Mouse (Mus musculus) adrenal gland, adult 8-10 months (tissue): ENCODE measurements around the gene Kifc1. TPM values are rescaled to one million over a fixed set of nuclear protein-coding genes. Genes with fewer than 3 reads are reported as not detected.
"Not testable (repeated sequence)": the region's sequence is repeated elsewhere in the genome, so short reads cannot be mapped to it uniquely, and the experiment has no call there.

Experiments
- DNase-seq: peaks from one replicate; pipeline ENCODE4 v3.0.0; 2022
- total RNA-seq, 4 experiments: library from RNA; stranded (reverse); gene quantifications; 2 replicates each; pipeline ENCODE4 v1.2.4; 2022

Kifc1 gene
- total RNA-seq, 4 experiments from 2014 or later, result 1.7 to 3.2 (median 2.6) TPM

DNA sequence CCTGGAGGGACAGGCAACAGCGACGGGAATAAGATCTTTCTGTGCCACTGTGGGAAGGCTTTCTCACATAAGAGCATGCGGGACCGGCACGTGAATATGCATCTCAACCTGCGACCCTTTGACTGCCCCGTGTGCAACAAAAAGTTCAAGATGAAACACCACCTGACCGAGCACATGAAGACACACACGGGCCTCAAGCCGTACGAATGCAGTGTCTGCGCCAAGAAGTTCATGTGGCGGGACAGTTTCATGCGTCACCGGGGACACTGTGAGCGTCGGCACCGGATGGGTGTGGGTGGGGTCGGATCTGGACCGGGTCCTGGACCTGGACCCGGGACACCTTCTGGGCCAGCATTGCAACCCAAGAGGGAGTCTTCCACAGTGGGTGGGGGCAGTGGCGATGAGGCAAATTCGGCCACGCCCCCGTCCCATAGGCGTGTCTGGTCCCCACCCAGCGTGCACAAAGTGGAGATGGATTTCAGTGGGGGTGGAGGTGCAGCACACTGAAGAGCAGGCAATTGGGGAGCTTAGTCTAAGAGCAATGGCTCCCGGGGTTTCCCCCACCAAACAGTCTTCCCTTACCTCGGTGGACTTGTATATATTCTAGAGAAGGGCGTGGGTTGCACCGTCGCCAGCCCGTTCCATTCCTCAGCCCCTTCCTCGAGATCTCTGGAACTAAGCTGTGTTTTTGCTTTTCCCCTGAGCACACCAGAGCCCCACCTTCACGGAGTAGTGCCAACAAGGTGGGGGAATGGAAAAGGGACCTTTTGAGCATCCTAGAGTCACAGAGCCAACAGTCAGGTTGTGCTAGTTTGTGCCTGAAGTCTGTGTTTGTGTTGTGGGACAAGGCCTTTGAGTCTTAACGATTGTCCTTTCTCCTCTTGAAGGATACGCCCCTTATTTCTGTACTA lies 28.1 kb upstream of the Kifc1 start:
- no peak for DNase-seq

DNA sequence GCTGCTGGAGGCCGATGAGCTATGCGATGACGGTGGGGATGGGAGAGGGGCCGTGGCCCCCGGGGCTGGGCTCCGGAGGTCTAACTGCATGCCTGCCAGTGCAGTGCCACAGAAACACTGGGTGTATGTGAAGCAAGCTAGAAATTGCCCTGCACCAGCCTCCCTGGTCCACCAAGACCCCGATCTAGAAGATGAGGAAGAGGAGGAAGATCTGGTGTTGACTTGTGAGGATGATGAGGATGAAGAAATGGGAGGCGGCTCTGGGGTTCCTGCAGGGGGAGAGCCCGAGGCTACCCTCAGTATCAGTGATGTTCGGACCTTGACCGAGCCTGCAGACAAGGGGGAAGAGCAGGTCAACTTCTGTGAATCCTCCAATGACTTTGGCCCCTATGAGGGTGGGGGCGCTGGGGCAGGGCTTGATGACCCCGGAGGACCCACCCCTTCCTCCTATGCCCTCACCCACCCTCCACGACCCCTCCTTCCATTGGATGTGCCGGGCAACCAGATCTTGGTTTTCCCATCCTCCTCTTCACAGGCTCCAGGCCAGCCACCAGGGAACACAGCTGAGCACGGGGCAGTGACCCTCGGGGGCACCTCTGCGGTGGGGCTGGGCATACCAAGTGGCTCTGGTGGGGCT lies 27.3 kb upstream of the Kifc1 start:
- no peak for DNase-seq

DNA sequence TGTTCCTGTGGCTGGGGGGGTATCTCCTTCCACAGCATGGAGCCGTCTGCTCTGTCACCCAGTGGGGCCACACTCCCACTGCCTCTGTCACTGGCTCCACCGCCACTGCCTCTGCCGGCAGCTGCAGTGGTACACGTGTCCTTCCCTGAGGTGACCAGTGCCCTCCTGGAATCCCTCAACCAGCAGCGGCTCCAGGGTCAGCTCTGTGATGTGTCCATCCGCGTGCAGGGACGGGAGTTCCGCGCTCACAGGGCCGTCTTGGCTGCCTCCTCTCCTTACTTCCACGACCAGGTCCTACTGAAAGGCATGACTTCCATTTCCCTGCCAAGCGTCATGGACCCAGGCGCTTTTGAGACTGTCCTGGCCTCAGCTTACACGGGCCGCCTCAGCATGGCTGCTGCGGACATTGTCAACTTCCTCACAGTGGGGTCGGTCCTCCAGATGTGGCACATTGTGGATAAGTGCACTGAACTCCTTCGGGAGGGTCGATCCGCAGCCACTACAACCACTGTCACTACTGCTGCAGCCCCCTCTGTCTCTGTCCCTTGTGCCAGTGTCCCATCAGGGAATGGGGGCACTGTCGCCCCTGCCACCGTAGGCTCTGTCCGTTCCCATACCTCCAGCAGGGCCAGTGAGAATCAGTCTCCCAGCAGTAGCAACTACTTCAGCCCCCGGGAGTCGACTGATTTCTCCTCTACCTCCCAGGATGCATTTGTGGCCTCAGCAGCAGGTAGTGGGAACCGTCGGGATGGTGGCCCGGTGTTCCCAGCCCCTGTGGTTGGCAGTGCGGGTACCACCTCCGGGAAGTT lies 26.6 kb upstream of the Kifc1 start:
- peak; percentile 55 for DNase-seq

DNA sequence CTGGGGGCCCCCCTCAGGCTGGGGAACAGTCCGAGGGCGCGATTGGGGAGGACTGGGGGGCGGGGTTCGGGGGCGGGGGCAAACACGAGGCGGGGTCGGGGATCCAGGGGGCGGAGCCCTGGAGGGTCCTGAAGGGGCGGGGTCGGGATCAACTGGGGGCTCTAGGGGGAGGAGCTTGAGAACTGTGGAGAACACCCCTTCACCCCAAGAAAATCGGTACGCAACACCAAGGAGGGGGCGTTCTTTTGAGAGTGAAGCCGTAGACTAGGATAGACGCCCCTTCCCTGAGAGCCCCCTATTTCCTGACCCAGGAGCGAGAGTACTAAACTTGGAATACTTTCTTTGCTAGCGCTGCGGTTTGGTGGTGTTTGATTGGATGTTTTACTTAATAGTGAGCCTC lies 25.8 kb upstream of the Kifc1 start:
- DNase-seq, result no peak

DNA sequence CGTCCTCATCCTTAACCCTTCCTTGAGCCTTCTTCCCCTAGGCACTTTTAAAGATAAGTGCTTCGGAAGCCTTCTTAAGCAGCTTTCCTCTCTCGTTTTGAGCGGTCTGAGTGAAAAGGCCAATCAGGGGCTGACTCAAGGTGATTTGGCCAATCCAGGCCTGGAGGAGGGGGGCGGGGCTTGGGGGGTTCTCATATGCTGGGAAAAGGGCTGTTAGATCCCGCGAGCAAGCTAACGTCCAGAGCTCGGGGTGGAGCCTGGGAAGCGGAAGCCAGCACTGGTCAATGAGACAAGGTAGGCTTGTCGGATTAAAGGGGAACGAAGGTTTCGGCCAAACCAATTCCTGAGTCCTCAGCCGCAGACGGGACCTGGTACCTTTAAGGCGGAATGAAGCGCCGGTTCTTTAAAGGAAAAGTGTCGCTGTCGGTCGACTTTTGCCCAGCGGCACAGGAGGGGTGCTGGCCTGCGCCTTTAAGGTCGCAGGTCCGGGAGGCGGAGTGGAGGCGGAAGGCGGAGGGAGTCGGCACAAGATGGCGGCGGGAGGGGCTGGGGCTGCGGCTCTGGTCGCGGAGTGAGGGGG lies 25.3 kb upstream of the Kifc1 start, which contains the start of the genes Tapbp and Zbtb22:
Gene Tapbp, plus strand, starts transcription at position 229 of the 580 bp plus-strand sequence.
Gene Zbtb22, plus strand, starts transcription at position 234 of the 580 bp plus-strand sequence.
- peak; percentile 97 for DNase-seq

DNA sequence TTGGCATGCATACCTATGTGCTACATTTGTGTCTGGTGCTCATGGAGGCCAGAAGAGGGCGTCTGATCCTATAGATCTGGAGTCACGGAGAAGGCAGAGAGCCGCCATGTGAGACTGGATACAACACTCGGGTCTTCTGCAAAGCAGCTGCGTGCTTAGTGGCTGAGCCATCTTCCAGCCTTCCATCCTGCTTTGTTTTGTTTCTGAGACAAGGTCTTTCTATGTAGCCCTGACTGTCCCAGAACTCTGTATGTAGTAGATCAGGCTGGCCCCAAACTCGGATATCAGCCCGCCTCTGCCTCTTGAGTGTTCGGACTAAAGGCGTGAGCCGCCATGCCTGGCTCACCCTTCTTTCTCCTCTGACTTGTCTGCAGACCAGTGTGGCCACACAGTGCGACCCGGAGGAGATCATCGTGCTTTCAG lies 24.5 kb upstream of the Kifc1 start:
- DNase-seq, result no peak

DNA sequence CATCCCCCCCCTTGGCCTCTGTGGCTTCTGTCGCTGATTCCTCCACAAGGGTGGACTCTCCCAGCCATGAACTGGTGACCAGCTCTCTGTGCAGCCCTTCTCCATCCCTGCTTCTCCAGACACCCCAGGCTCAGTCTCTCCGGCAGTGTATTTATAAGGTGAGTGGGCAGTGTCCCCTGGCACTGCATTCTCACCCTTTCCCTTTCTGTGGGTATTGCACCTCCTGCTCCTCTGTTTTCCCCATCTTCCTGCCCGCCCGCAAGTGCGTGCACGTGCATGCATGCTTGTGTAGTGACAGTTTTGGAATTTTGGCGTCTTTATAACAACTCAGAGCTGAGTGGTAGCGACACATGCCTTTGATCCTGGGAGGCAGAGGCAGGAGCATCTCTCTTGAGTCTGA lies 23.4 kb upstream of the Kifc1 start:
- no peak for DNase-seq

DNA sequence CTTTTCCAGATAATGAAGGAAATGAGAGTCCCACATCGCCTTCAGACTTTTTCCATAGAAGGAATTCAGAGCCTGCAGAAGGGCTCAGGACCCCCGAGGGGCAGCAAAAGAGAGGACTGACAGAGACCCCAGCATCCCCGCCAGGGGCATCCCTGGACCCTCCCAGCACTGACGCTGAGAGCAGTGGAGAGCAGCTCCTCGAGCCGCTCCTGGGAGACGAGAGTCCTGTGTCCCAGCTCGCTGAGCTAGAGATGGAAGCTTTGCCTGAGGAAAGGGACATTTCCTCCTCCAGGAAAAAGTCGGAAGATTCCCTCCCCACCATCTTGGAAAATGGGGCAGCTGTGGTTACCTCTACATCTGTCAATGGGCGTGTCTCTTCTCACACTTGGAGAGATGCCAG lies 22.8 kb upstream of the Kifc1 start:
- DNase-seq, result no peak

DNA sequence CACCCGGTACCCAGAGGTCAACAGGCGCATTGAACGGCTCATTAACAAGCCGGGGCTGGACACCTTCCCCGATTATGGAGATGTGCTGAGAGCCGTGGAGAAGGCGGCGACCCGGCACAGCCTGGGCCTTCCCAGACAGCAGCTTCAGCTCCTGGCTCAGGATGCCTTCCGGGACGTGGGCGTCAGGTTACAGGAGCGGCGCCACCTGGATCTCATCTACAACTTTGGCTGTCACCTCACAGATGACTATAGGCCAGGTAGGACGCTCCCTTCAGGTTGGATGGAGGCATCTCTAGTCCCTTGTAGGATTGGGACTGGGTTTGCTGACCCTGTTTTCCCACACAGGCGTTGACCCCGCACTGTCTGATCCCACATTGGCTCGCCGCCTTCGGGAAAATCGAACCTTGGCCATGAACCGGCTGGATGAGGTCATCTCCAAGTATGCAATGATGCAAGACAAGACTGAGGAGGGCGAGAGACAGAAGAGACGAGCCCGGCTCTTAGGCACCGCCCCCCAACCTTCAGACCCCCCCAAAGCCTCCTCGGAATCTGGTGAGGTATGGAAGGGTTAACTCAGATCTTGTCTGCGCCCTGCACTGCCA lies 21.5 kb upstream of the Kifc1 start:
- DNase-seq, result no peak

DNA sequence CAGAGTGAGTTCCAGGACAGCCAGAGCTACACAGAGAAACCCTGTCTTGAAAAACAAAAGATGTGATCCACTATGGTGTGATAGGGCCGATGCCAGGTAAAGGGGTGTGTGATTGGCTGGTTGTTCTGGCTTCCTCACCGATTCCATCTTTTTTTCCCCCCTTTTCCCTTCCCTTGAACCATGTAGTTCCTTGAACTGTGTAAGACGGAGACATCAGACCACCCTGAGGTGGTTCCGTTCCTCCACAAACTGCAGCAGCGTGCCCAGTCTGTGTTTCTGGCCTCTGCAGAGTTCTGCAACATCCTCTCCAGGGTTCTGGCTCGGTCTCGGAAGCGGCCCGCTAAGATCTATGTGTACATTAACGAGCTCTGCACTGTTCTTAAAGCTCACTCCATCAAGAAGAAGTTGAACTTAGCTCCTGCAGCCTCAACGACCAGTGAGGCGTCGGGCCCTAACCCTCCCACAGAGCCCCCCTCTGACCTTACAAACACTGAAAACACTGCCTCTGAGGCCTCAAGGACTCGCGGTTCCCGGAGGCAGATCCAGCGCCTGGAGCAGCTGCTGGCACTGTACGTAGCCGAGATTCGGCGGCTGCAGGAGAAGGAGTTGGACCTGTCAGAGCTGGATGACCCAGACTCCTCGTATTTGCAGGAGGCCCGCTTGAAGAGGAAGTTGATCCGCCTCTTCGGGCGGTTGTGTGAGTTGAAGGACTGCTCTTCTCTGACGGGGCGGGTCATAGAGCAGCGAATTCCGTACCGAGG lies 20.8 kb upstream of the Kifc1 start:
- DNase-seq, result no peak

DNA sequence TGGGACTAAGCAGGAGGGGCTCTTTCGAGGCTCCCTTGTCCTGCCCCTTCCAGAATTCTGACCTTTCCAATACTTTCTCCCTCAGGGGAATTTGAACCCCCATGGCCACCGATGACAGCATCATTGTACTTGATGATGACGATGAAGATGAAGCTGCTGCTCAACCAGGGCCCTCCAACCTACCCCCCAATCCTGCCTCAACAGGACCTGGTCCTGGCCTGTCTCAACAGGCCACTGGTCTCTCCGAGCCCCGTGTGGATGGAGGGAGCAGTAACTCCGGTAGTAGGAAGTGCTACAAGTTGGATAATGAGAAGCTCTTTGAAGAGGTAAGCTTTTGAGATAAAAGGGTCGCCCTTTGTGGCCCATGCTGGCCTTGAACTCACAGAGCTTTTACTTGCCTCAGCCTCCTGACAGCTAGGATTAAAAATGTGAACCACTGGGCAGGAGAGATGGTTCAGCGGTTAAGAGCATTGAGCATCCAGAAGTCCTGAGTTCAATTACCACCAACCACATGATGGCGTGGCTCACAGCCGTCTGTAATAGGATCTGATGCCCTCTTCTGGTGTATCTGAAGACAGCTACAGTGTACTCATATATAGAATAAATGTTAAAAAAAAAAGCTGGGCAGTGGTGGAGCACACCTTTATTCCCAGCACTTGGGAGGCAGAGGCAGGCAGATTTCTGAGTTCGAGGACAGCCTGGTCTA lies 20.0 kb upstream of the Kifc1 start:
- no peak for DNase-seq

DNA sequence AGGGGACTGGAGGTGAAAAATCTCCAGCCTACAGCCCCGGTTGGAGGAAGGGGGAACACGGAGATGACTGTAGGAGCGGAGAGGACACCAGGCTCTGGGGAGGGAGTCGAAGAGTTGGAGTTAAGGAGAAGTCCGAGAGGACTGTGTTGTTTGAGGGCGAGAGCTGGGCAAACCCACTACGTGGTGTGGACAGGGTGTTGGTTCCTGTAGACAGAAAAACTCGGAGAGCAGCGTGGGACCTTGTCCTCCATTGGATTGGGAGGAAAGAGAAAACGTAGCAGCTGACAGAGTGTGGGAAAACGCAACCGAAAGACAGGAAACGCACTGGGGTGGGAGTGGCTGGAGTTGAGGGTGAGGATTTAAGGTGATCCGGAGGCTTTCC lies 19.4 kb upstream of the Kifc1 start:
- DNase-seq, result peak; percentile 66

DNA sequence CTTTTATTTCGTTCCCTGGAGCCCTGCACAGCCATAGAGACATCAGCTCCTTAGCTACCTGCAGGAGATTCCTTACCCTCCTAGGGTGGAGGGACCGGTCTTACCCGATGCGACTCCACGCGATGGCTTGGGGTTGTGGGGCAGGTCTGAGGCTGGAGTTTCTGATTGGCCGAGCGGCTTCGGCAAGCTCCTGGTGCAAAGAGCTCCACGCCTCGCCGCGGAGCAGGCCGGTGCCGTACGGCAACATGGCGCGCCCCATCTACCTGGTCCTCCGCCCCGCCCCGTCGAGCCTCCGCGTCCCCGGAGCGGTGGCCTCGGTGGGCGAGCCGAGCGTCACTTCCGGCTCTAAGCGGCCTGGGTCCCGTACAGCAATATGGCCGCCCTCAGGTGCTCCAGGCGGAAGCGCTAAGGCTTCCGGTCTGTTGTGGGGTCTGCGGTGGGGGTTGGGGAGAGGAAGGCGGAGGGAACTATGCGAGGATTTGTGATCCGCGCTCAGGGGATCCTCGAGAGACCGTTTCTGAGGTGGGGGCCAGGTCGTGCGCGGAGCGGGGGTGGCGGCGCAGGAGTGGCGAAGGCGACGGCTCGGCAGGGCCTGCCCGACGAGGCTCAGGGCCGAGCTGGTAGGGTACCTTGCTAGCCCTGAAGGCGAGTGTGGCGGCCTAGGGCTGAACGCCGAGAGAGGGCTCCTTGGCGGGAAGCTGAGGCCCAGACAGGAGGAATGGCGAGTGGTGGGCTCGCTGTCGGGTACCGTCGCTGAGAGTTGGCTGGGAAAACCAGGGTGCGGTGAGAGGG lies 18.8 kb upstream of the Kifc1 start, which contains the start of gene Daxx:
Gene Daxx, plus strand, starts transcription at position 338 of the 792 bp plus-strand sequence.
- peak; percentile 98 for DNase-seq

DNA sequence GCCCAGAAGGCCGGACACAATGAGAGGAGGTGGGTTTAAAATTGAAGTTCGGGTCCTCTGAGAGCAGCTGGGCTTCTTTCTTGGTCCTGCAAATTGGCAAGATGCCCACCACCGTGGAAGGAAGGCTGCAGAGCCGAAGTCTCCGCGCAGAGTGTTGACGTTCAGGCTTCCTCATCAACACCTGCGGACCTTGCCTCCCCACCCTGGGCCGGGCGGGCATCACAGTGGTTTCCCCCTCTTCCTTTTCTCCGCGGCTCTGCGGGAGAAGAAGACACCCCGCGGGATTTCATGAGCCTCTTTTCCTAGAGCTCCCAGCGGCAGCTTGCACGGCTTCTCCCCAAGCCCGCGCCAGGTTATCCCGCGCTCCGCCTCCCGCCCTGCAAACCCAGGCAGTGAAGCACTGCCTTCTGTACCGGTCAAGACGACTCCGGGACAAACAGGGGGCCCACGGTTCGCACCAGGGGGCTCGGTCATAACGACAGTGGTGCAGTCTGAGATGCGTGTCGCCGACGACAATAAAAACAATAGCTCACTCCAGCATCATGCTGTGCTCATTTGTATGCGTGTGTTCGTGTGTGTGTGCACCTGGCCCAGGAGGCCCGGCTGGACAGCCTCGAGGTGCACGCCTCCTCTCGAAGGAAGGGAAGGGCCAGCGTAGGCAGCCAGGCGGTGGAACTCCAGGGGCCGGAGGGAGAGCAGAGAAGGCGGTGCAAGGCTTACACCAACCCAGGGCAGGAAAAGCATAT lies 18.0 kb upstream of the Kifc1 start:
- DNase-seq, result no peak

DNA sequence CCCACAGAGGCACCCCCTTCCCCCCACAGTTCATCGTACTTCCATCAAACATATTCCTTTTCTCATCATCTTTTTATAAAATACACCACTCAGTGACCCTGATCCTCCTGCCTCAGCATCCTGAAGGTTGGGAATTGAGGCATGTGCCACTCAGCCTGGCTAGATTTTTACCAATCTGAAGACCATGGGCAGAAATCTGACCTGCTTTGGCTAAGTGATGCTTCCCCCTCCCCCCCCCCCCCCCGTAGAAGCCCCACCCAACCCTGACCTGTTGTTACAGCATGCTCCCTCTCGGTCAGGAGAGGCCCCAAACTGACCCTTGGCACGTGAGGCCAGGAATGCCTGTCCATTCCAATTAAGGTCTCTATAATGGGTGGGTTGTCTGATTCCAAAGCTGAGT lies 14.4 kb upstream of the Kifc1 start, which contains the start of gene Platr17:
Gene Platr17, plus strand, starts transcription at position 301 of the 400 bp plus-strand sequence.
- DNase-seq, result not testable (repeated sequence)

DNA sequence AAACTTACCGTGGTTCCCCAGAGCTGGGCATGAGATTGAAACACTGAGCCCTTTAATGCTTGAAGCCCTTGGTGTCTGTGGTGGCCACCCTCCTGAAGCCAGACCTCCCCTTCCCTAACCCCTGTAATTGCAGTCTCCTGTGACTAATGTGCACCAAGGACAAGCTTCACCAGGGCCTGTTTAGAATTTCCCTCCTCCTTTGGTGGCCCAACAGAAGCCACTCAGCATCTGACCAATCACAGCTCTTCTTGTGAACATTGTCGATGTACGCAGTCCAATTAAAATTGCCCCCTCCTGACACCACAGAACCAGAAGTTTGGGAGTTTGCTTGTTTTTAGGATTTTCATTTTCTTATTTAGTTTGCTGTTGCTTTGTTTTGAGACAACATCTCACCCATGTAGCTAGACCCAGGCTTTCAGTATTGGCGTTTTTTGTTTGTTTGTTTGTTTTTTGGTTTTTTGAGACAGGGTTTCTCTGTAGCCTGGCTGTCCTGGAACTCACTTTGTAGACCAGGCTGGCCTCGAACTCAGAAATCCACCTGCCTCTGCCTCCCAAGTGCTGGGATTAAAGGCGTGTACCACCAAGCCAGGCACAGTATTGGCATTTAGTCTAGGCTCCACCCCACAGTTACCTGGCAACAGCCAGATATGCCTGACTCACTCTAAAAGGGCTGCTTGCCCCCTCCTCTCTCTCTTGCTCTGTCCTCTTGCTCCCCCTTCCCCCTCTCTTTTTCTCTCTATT lies 13.6 kb upstream of the Kifc1 start:
- not testable (repeated sequence) for DNase-seq

DNA sequence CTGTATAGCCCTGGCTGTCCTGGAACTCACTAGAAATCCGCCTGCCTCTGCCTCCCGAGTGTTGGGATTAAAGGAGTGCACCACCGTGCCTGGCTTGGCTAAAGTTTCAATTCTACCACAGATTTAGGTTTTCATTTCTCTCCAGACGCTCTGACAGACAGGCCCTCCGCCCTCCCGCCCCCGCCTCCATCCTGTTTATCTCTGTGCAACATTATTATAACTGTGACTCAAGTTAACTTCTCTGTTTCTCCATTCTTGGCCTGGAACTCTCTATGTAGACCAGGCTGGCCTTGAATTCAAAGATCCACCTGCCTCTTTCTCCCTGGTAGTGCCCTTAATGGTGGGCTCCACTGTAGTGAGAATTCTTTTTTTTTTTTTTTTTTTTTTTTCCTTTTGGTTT lies 12.0 kb upstream of the Kifc1 start:
- DNase-seq, result no peak

DNA sequence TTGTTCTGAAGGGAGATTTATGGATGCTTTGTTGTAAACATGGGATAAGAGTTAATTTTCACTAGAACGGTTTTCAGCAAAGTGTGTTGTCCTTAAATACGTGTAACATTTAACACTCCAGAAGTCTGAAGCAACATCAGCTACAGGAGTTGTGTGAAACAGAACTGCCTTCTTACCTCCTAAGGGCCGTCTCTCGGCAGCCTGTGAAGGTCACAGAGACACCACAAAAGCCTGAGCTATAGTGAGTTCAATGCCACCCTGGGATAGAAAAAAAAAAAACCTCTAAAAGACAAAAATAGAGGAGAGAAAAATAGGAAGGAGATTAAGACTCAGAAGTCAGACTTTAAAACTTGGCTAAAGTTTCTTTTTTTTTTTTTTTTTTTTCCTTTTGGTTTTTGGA lies 11.6 kb upstream of the Kifc1 start:
- DNase-seq, result no peak
